Mouse (Mus musculus) gastrocnemius, adult 2 months (tissue): ENCODE measurements around the gene Ier5. TPM values are rescaled to one million over a fixed set of nuclear protein-coding genes. Genes with fewer than 3 reads are reported as not detected.

Experiments used
- DNase-seq: peaks from one replicate; pipeline ENCODE4 v3.0.0; 2022
- H3K27ac ChIP-seq: fragments of 200-600 bp; 2 replicates; pipeline ENCODE4 v1.8.1; 2022; ENCODE audit warnings: mild to moderate bottlenecking
- H3K4me3 ChIP-seq: fragments of 200-600 bp; 2 replicates; pipeline ENCODE4 v1.8.1; 2022; ENCODE audit warnings: mild to moderate bottlenecking, moderate library complexity
- CTCF ChIP-seq: fragments of 200-600 bp; IDR thresholded peaks from 2 replicates; pipeline ENCODE4 v1.8.1; 2022; ENCODE audit warnings: antibody characterized with exemption, mild to moderate bottlenecking, moderate library complexity
- intact Hi-C: fragments of 180-260 bp; cut with DNase I; formaldehyde crosslinking; loops from one replicate; pipeline ENCODE4 v1.15.1; 2025
- total RNA-seq, 2 experiments: library from RNA; stranded (reverse); gene quantifications; 2 replicates each; pipeline ENCODE4 v1.2.3; 2021

The Ier5 gene
- total RNA-seq, 2 experiments from 2014 or later, result 4.6 to 4.7 TPM

- no peak for DNase-seq
- TF ChIP-seq CTCF, result no peak
- intact Hi-C loops, result loop anchor here (5.0 kb wide), 2 partner anchors 45 to 120 kb away; no protein-coding TSS in a partner anchor
- peak overlapping the region; percentile 94 for H3K27ac ChIP-seq
- peak overlapping the region; percentile 94 for H3K4me3 ChIP-seq
These were observed 2.1 kb downstream of the Ier5 start for GRCm38 (mm10) chr1:155097354-155097753.

GRCm38 (mm10) chr1:155096620-155097261, 2.7 kb downstream of the Ier5 start:
- Histone ChIP-seq H3K4me3 (peak overlapping the region; percentile 94), H3K27ac (no peak overlapping the region)
- DNase-seq, result no peak
- no peak for TF ChIP-seq CTCF
- intact Hi-C loops, result loop anchor here (5.0 kb wide), 2 partner anchors 46 to 121 kb away; no protein-coding TSS in a partner anchor

GRCm38 (mm10) chr1:155093971-155094707, 5.3 kb downstream of the Ier5 start:
- no peak for DNase-seq
- intact Hi-C loops, result no loop called here
- TF ChIP-seq CTCF, result no peak
- H3K27ac ChIP-seq, result peak overlapping the region; percentile 81
- peak overlapping the region; percentile 23 for H3K4me3 ChIP-seq

GRCm38 (mm10) chr1:155093145-155093791, 6.2 kb downstream of the Ier5 start:
- peak; percentile 42 for DNase-seq
- no peak for TF ChIP-seq CTCF
- intact Hi-C loops, result no loop called here

GRCm38 (mm10) chr1:155091842-155092800, 7.3 kb downstream of the Ier5 start:
- peak; percentile 75 for DNase-seq
- peak overlapping the region; percentile 32 for H3K4me3 ChIP-seq
- TF ChIP-seq CTCF, result no peak
- peak overlapping the region; percentile 81 for H3K27ac ChIP-seq
- intact Hi-C loops, result no loop called here

More at GRCm38 (mm10) chr1:155093145-155093791, 6.2 kb downstream of the Ier5 start:
- Histone ChIP-seq H3K27ac (peak overlapping the region; percentile 81), H3K4me3 (peak overlapping the region; percentile 24; the same call in 1 of the 2 replicates)

GRCm38 (mm10) chr1:155091374-155091841, 8.0 kb downstream of the Ier5 start:
- no peak for TF ChIP-seq CTCF
- DNase-seq, result peak; percentile 36
- intact Hi-C loops, result no loop called here
- Histone ChIP-seq H3K27ac (peak overlapping the region; percentile 81), H3K4me3 (peak overlapping the region; percentile 32)

- intact Hi-C loops, result no loop called here
- no peak for TF ChIP-seq CTCF
- DNase-seq, result no peak
These were observed 8.7 kb downstream of the Ier5 start for GRCm38 (mm10) chr1:155090736-155091135.

GRCm38 (mm10) chr1:155090327-155090726, 9.1 kb downstream of the Ier5 start:
- intact Hi-C loops, result no loop called here
- no peak overlapping the region for H3K4me3 ChIP-seq
- TF ChIP-seq CTCF, result no peak
- H3K27ac ChIP-seq, result peak overlapping the region; percentile 81
- DNase-seq, result no peak

More at GRCm38 (mm10) chr1:155090736-155091135, 8.7 kb downstream of the Ier5 start:
- Histone ChIP-seq H3K4me3 (no peak overlapping the region), H3K27ac (peak overlapping the region; percentile 81)

GRCm38 (mm10) chr1:155088847-155089603, 10.4 kb downstream of the Ier5 start:
- peak overlapping the region; percentile 32 for H3K27ac ChIP-seq
- intact Hi-C loops, result no loop called here
- no peak overlapping the region for H3K4me3 ChIP-seq
- no peak for DNase-seq
- no peak for TF ChIP-seq CTCF

GRCm38 (mm10) chr1:155088046-155088445, 11.4 kb downstream of the Ier5 start:
- Histone ChIP-seq H3K4me3 (no peak overlapping the region), H3K27ac (0 out of 2 replicates have a peak overlapping the region, but pooled peaks have one; percentile 32)
- DNase-seq, result no peak
- no peak for TF ChIP-seq CTCF
- intact Hi-C loops, result no loop called here

GRCm38 (mm10) chr1:155086893-155087292, 12.5 kb downstream of the Ier5 start:
- Histone ChIP-seq H3K4me3 (no peak overlapping the region), H3K27ac (peak overlapping the region; percentile 57)
- no peak for TF ChIP-seq CTCF
- intact Hi-C loops, result no loop called here
- DNase-seq, result no peak
